Mouse (Mus musculus) heart, adult 2 months (tissue): ENCODE measurements around the gene Esr1. TPM values are rescaled to one million over a fixed set of nuclear protein-coding genes. Genes with fewer than 3 reads are reported as not detected.

Experiments used
- DNase-seq, 2 experiments: peaks; one replicate each; pipeline ENCODE4 v3.0.0; 2021
- H3K27ac ChIP-seq: fragments of 200-600 bp; 2 replicates; pipeline ENCODE4 v1.8.1; 2022
- H3K27me3 ChIP-seq: fragments of 200-500 bp; 2 replicates; pipeline ENCODE4 v1.6.1; 2012; ENCODE audit warnings: mild to moderate bottlenecking, low read length, inconsistent platforms, mixed read lengths; ENCODE audit not compliant: control insufficient read depth, insufficient read depth
- H3K36me3 ChIP-seq: fragments of 200-500 bp; 2 replicates; pipeline ENCODE4 v1.6.1; 2012; ENCODE audit warnings: low read length, inconsistent platforms; ENCODE audit not compliant: control insufficient read depth, insufficient read depth
- H3K4me1 ChIP-seq: fragments of 200-500 bp; 2 replicates; pipeline ENCODE4 v1.6.1; 2011; ENCODE audit warnings: low read length; ENCODE audit not compliant: control insufficient read depth, insufficient read depth
- H3K4me3 ChIP-seq: fragments of 200-600 bp; 2 replicates; pipeline ENCODE4 v1.8.1; 2022
- H3K79me2 ChIP-seq: fragments of 200-500 bp; replicated peaks from 2 replicates; pipeline ENCODE4 v1.6.1; 2012; ENCODE audit warnings: mild to moderate bottlenecking, inconsistent platforms, low read length, moderate library complexity, mixed read lengths; ENCODE audit not compliant: control insufficient read depth, insufficient read depth
- H3K9ac ChIP-seq: fragments of 200-500 bp; 2 replicates; pipeline ENCODE4 v1.6.1; 2012; ENCODE audit warnings: low read depth, mild to moderate bottlenecking, control low read depth, inconsistent platforms, low read length, mixed read lengths
- CTCF ChIP-seq: fragments of 200-600 bp; IDR thresholded peaks from 2 replicates; pipeline ENCODE4 v1.8.1; 2022; ENCODE audit warnings: antibody characterized with exemption, mild to moderate bottlenecking, moderate library complexity
- EP300 ChIP-seq: fragments of 200-500 bp; IDR thresholded peaks from 2 replicates; pipeline ENCODE4 v1.6.1; 2011; ENCODE audit warnings: low read depth, low read length, control low read depth; ENCODE audit not compliant: insufficient read depth
- POLR2A ChIP-seq: fragments of 200-500 bp; IDR thresholded peaks from 2 replicates; pipeline ENCODE4 v1.6.1; 2011; ENCODE audit warnings: mild to moderate bottlenecking, low read depth, low read length, control low read depth; ENCODE audit not compliant: insufficient read depth
- WGBS: fragments of 180-500 bp; shearing (Covaris S2); methylation state at CpG from one replicate; pipeline ENCODE4 v1.1.7; 2018; 5-methylcytosine and 5-hydroxymethylcytosine counted together
- intact Hi-C: fragments of 180-260 bp; cut with DNase I; formaldehyde crosslinking; loops from one replicate; pipeline ENCODE4 v1.15.1; 2025
- polyA plus RNA-seq: library from polyadenylated mRNA; depleted of rRNA; stranded (reverse); fragments of >200 nt; gene quantifications from 2 replicates; pipeline ENCODE4 v1.2.3, GENCODE M21; 2012
- total RNA-seq, 2 experiments: library from RNA; stranded (reverse); gene quantifications; 2 replicates each; pipeline ENCODE4 v1.2.3; 2021

Esr1 gene
- total and polyA plus RNA-seq, 3 experiments: 0.70 to 1.0 (median 0.88) TPM

DNA sequence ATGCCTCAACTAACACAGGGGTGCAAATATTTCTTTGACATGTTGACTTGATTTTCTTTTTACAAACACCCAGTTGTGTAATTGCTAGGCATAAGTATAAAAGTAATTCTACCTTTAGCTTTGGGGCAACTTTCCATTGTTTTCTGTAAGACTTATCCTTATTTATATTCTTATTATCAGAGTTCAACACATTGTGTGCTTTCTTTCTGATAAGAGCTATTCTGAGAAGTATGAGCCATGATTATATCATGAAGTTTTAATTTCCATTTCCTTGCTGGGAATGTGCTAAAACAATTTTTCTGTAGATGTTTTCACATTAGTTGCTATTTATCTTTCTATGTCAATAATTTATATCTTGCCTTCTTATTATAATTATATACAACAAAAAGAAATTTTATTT, 17.9 kb downstream of the Esr1 start:
- Histone ChIP-seq H3K9ac (no peak overlapping the region), H3K4me1 (no peaks in the 10 kb centered on the region; the same call in 1 of the 2 replicates), H3K27me3 (no peaks in the 10 kb centered on the region), H3K79me2 (no peaks in the 10 kb centered on the region), H3K36me3 (no peaks in the 10 kb centered on the region), H3K4me3 (no peak overlapping the region), H3K27ac (no peak overlapping the region)
- no peak for DNase-seq
- TF ChIP-seq CTCF (no peak), POLR2A (no peak), EP300 (no peak)
- intact Hi-C loops: no loop called here

DNA sequence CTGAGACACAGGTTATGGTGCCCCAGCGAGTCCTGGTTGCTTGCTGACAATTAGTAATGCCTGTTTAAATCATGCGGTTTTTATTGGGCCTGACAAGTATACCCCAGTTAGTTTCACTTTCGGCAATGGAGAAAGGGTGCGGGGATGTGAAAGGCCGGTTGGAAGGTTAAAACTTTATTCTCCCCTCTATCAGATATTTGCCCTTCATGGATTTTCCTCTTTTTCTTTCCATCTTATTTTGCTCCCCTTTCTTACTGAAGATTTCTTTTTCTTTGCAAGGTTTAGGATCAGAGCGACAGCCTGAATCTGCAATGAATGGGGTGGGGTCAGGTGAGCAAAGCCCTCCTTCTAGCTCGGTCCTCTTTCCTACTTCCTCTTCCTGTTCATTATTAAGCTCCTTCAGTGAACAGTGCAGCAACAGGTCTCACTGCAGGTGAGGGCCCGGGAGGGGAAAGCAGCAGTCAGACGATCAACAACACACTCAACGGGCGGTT, 20.9 kb downstream of the Esr1 start:
- H3K4me3 ChIP-seq: no peak overlapping the region
- no peaks in the 10 kb centered on the region for H3K36me3 ChIP-seq
- no peak for DNase-seq
- H3K9ac ChIP-seq: no peak overlapping the region
- intact Hi-C loops: no loop called here
- H3K27ac ChIP-seq: no peak overlapping the region
- H3K4me1 ChIP-seq: no peaks in the 10 kb centered on the region; the same call in 1 of the 2 replicates
- no peaks in the 10 kb centered on the region for H3K27me3 ChIP-seq
- TF ChIP-seq POLR2A (no peak), EP300 (no peak), CTCF (no peak)
- H3K79me2 ChIP-seq: no peaks in the 10 kb centered on the region
- WGBS: 87% methylated on average over 11 of the region's 11 CpGs

DNA sequence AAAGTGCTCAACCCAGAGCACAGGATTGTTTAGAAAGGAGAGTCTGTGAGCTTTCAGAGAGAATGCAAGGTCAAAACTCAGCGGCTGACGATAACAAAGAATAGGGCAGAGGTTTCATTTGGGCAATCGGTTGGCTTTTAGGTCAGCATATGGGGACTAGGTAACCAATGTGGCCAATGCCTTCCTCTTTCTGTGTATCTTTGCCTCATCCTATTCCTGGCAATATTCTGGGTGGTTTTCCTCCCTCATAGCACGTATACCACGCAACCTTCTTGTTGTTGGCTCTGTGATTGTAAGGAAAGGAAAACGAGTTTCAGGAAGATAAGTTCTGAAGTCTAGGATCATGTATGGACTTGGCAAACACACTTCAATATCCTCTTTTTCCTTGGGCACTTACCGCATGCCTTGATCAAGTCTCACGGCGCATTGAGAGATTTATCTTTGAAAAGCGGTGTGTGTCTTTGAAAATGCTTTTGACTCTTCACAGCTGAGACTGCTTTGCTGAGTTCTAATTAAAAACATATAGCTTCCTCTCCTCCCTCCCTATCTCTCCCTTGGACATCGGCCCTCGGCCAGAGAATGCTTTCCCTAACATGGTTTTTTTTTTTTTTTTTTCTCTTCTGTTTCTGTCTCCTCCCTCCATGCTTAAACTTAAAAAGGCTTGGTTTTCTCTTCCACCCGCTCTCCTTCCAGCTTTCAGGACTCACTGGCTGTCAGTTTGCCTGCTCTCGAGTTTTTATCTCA, 22.1 kb downstream of the Esr1 start:
- TF ChIP-seq CTCF (no peak), EP300 (no peak), POLR2A (no peak)
- 33% methylated on average over 14 of the region's 14 CpGs for WGBS
- Histone ChIP-seq H3K27me3 (no peaks in the 10 kb centered on the region), H3K4me1 (no peaks in the 10 kb centered on the region; the same call in 1 of the 2 replicates), H3K4me3 (no peak overlapping the region), H3K9ac (no peak overlapping the region), H3K36me3 (no peaks in the 10 kb centered on the region), H3K27ac (no peak overlapping the region), H3K79me2 (no peaks in the 10 kb centered on the region)
- DNase-seq: no peak
- intact Hi-C loops: no loop called here

DNA sequence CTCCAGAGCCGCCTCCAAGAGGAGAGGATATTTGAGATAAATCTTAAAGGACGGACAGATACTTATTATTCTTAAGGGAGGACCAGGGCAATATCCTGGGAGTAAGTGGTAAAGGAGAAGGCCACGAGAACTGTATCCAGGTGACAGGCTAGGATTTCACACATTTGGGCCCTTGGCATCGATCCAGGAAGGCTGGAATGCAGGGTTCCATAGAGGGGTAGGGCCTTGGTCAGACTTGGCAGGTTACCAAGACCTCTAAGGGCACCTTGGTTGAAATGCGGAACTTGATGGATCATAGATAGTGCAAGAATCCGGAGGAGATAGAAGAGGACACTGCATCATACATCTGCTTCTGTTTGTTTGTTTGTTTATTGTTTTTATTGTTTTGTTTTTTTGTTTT, 24.3 kb downstream of the Esr1 start:
- no peak for TF ChIP-seq EP300
- no peak for TF ChIP-seq POLR2A
- TF ChIP-seq CTCF: no peak
- 64% methylated on average over 6 of the region's 6 CpGs for WGBS

DNA sequence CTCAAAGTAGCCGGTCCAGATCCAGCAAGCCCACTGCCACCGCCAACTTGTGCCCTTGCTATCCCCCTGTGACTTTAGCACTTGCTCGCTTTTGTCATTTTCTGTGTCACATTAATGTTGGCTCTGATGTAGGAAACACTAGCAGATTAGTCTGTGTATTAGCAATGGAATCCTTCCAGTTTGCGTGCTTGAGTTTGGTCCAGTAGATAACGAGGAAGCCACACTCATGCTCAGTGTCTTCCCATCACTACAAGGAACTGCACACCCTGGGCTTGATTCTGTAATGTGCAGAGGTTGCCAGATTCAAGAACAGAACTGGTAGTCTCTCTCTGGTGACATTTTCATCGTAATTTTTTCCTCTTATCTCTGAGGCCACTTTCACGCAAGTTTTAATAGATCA, 34.7 kb downstream of the Esr1 start:
- H3K9ac ChIP-seq: no peak overlapping the region
- 56% methylated on average over 7 of the region's 7 CpGs for WGBS
- no peaks in the 10 kb centered on the region for H3K36me3 ChIP-seq
- no peaks in the 10 kb centered on the region for H3K79me2 ChIP-seq
- intact Hi-C loops: no loop called here
- no peaks in the 10 kb centered on the region for H3K4me1 ChIP-seq
- DNase-seq: no peak
- H3K4me3 ChIP-seq: no peak overlapping the region
- H3K27ac ChIP-seq: no peak overlapping the region
- no peaks in the 10 kb centered on the region for H3K27me3 ChIP-seq
- TF ChIP-seq EP300: no peak
- TF ChIP-seq POLR2A: no peak
- no peak for TF ChIP-seq CTCF

More for the DNA sequence above, 24.3 kb downstream of the Esr1 start:
- H3K79me2 ChIP-seq: no peaks in the 10 kb centered on the region
- H3K4me3 ChIP-seq: no peak overlapping the region
- DNase-seq: no peak
- no peak overlapping the region for H3K27ac ChIP-seq
- no peaks in the 10 kb centered on the region for H3K27me3 ChIP-seq
- H3K9ac ChIP-seq: no peak overlapping the region
- no peaks in the 10 kb centered on the region for H3K36me3 ChIP-seq
- intact Hi-C loops: no loop called here
- no peaks in the 10 kb centered on the region; the same call in 1 of the 2 replicates for H3K4me1 ChIP-seq

DNA sequence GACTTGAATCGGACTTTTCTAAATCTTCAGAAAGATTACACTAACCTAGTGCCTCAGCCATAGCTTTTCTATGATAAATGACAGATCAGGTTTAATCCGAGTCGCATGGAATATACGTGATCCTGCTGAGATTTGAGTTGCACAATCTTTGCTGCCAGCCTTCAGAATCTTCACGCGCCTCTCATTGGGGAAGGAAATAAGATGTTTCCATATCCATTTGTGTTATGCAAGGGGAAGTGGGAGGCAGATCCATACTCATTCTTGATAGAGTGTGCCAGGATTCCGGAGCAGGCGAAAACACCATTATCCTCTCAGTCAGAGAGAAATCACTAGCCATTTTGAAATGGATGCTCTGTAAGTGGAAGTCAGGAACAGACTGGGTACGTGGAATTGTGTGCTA, 35.5 kb downstream of the Esr1 start:
- H3K27me3 ChIP-seq: no peaks in the 10 kb centered on the region
- WGBS: 67% methylated on average over 9 of the region's 9 CpGs

More for the DNA sequence above, 35.5 kb downstream of the Esr1 start:
- Histone ChIP-seq H3K4me3 (no peak overlapping the region), H3K9ac (no peak overlapping the region), H3K36me3 (no peaks in the 10 kb centered on the region), H3K79me2 (no peaks in the 10 kb centered on the region), H3K4me1 (no peaks in the 10 kb centered on the region), H3K27ac (no peak overlapping the region)
- no peak for TF ChIP-seq CTCF
- no peak for TF ChIP-seq EP300
- TF ChIP-seq POLR2A: no peak
- intact Hi-C loops: no loop called here
- DNase-seq: no peak
